Mouse (Mus musculus) hindbrain, embryonic 13.5 days (tissue): ENCODE measurements around the gene Gm20696. TPM values are rescaled to one million over a fixed set of nuclear protein-coding genes. Genes with fewer than 3 reads are reported as not detected.

Experiments used
- ATAC-seq: fragments of 200-750 bp; cut with Nextera tagmentation; 2 replicates; pipeline ENCODE4 v1.8.0; 2017; ENCODE audit warnings: moderate TSS enrichment; ENCODE audit not compliant: low FRiP score
- H3K27ac ChIP-seq: fragments of 300-500 bp; sonication (generic); 2 replicates; pipeline ENCODE4 v1.5.1; 2015; ENCODE audit warnings: inconsistent platforms, mild to moderate bottlenecking, moderate library complexity
- H3K27me3 ChIP-seq: fragments of 300-500 bp; sonication (generic); 2 replicates; pipeline ENCODE4 v1.6.1; 2015; ENCODE audit warnings: mild to moderate bottlenecking, inconsistent platforms
- H3K36me3 ChIP-seq: fragments of 300-500 bp; sonication (generic); 2 replicates; pipeline ENCODE4 v1.6.1; 2015; ENCODE audit warnings: mild to moderate bottlenecking, inconsistent platforms
- H3K4me1 ChIP-seq: fragments of 300-500 bp; sonication (generic); replicated peaks from 2 replicates; pipeline ENCODE4 v1.6.1; 2015; ENCODE audit warnings: inconsistent platforms
- H3K4me2 ChIP-seq: fragments of 300-500 bp; sonication (generic); 2 replicates; pipeline ENCODE4 v1.6.1; 2015; ENCODE audit warnings: inconsistent platforms, mild to moderate bottlenecking, moderate library complexity
- H3K4me3 ChIP-seq: fragments of 300-500 bp; sonication (generic); 2 replicates; pipeline ENCODE4 v1.5.1; 2015; ENCODE audit warnings: mild to moderate bottlenecking, inconsistent platforms
- H3K9ac ChIP-seq: fragments of 300-500 bp; sonication (generic); 2 replicates; pipeline ENCODE4 v1.6.1; 2015; ENCODE audit warnings: mild to moderate bottlenecking, inconsistent platforms
- H3K9me3 ChIP-seq: fragments of 300-500 bp; sonication (generic); 2 replicates; pipeline ENCODE4 v1.6.1; 2016; ENCODE audit warnings: inconsistent platforms
- WGBS: fragments of 180-500 bp; shearing (Covaris S2); methylation state at CpG from one replicate; pipeline ENCODE4 v1.1.7; 2015; 5-methylcytosine and 5-hydroxymethylcytosine counted together
- polyA plus RNA-seq: library from polyadenylated mRNA; unstranded; fragments of >200 nt; fragmentation: Nextera tagmentation; extraction: Ambion mirVana; gene quantifications from 2 replicates; pipeline ENCODE4 v1.2.1, GENCODE M21; 2015

Gene Gm20696
- polyA plus RNA-seq, 1 experiment from 2014 or later = 2.7 TPM

- Histone ChIP-seq H3K9me3 (no peaks in the 10 kb centered on the region), H3K4me1 (no peaks in the 10 kb centered on the region)
- WGBS = 86% methylated on average over 5 of the region's 5 CpGs
Observed at GRCm38 (mm10) chr6:99540146-99540545, 126.5 kb downstream of the Gm20696 start.

GRCm38 (mm10) chr6:99538194-99538941, 128.2 kb downstream of the Gm20696 start:
- no peaks in the 10 kb centered on the region for H3K27me3 ChIP-seq
- no peak for ATAC-seq
- H3K27ac ChIP-seq = no peak overlapping the region
- no peak overlapping the region for H3K4me3 ChIP-seq
- no peak overlapping the region for H3K9ac ChIP-seq
- H3K4me1 ChIP-seq = no peaks in the 10 kb centered on the region
- no peaks in the 10 kb centered on the region for H3K9me3 ChIP-seq
- no peaks in the 10 kb centered on the region for H3K36me3 ChIP-seq
- H3K4me2 ChIP-seq = no peak overlapping the region
- 90% methylated on average over 17 of the region's 17 CpGs for WGBS

More at GRCm38 (mm10) chr6:99540146-99540545, 126.5 kb downstream of the Gm20696 start:
- Histone ChIP-seq H3K4me3 (no peak overlapping the region), H3K27me3 (no peaks in the 10 kb centered on the region), H3K4me2 (no peak overlapping the region), H3K9ac (no peak overlapping the region), H3K27ac (no peak overlapping the region), H3K36me3 (no peaks in the 10 kb centered on the region)
- no peak for ATAC-seq

- H3K4me2 ChIP-seq = no peak overlapping the region
- no peak overlapping the region for H3K4me3 ChIP-seq
- no peak overlapping the region for H3K27ac ChIP-seq
- 63% methylated on average over 5 of the region's 5 CpGs for WGBS
- H3K4me1 ChIP-seq = no peaks in the 10 kb centered on the region
- no peaks in the 10 kb centered on the region for H3K9me3 ChIP-seq
- H3K9ac ChIP-seq = no peak overlapping the region
- 0 out of 2 replicates have a peak, but pooled peaks cover 9% of the 10 kb centered on the region for H3K27me3 ChIP-seq
- no peak for ATAC-seq
- no peaks in the 10 kb centered on the region for H3K36me3 ChIP-seq
Observed at GRCm38 (mm10) chr6:99534211-99534745, 132.3 kb downstream of the Gm20696 start.

- ATAC-seq = no peak
- no peak overlapping the region for H3K27ac ChIP-seq
- WGBS = 95% methylated on average over 4 of the region's 4 CpGs
Observed at GRCm38 (mm10) chr6:99532458-99532857, 134.1 kb downstream of the Gm20696 start.

GRCm38 (mm10) chr6:99528972-99529371, 137.6 kb downstream of the Gm20696 start:
- Histone ChIP-seq H3K27me3 (0 out of 2 replicates have a peak, but pooled peaks cover 9% of the 10 kb centered on the region), H3K36me3 (peaks cover 8% of the 10 kb centered on the region; the same call in 1 of the 2 replicates), H3K9me3 (peaks cover 6% of the 10 kb centered on the region; the same call in 1 of the 2 replicates), H3K4me1 (0 out of 2 replicates have a peak, but pooled peaks cover 5% of the 10 kb centered on the region), H3K9ac (no peak overlapping the region), H3K4me2 (no peak overlapping the region), H3K27ac (no peak overlapping the region), H3K4me3 (no peak overlapping the region)
- 62% methylated on average over 2 of the region's 2 CpGs for WGBS
- no peak for ATAC-seq

More at GRCm38 (mm10) chr6:99532458-99532857, 134.1 kb downstream of the Gm20696 start:
- H3K27me3 ChIP-seq = 0 out of 2 replicates have a peak, but pooled peaks cover 9% of the 10 kb centered on the region
- no peak overlapping the region for H3K4me3 ChIP-seq
- H3K9me3 ChIP-seq = peaks cover under 1% of the 10 kb centered on the region; the same call in 1 of the 2 replicates
- no peak overlapping the region for H3K9ac ChIP-seq
- H3K36me3 ChIP-seq = peaks cover 2% of the 10 kb centered on the region; the same call in 1 of the 2 replicates
- H3K4me2 ChIP-seq = no peak overlapping the region
- no peaks in the 10 kb centered on the region for H3K4me1 ChIP-seq

GRCm38 (mm10) chr6:99527457-99528105, 139.0 kb downstream of the Gm20696 start:
- ATAC-seq = no peak
- WGBS = 95% methylated on average over 6 of the region's 6 CpGs
- Histone ChIP-seq H3K4me1 (0 out of 2 replicates have a peak, but pooled peaks cover 7% of the 10 kb centered on the region), H3K27ac (no peak overlapping the region), H3K27me3 (0 out of 2 replicates have a peak, but pooled peaks cover 8% of the 10 kb centered on the region), H3K4me2 (no peak overlapping the region), H3K9me3 (peaks cover 6% of the 10 kb centered on the region; the same call in 1 of the 2 replicates), H3K4me3 (no peak overlapping the region), H3K9ac (no peak overlapping the region), H3K36me3 (peaks cover 8% of the 10 kb centered on the region; the same call in 1 of the 2 replicates)

- no peak for ATAC-seq
- Histone ChIP-seq H3K4me1 (peaks cover 21% of the 10 kb centered on the region), H3K9ac (no peak overlapping the region), H3K4me3 (no peak overlapping the region), H3K36me3 (peaks cover 8% of the 10 kb centered on the region; the same call in 1 of the 2 replicates), H3K4me2 (no peak overlapping the region), H3K27me3 (no peaks in the 10 kb centered on the region), H3K27ac (no peak overlapping the region), H3K9me3 (peaks cover 6% of the 10 kb centered on the region; the same call in 1 of the 2 replicates)
- WGBS = 47% methylated on average over 8 of the region's 8 CpGs
Observed at GRCm38 (mm10) chr6:99525351-99525750, 141.2 kb downstream of the Gm20696 start.

- Histone ChIP-seq H3K9me3 (peaks cover 6% of the 10 kb centered on the region; the same call in 1 of the 2 replicates), H3K4me3 (peak overlapping the region; percentile 70), H3K9ac (peak overlapping the region; percentile 95), H3K27me3 (no peaks in the 10 kb centered on the region), H3K4me1 (peaks cover 27% of the 10 kb centered on the region), H3K27ac (peak overlapping the region; percentile 100), H3K36me3 (peaks cover 8% of the 10 kb centered on the region; the same call in 1 of the 2 replicates), H3K4me2 (peak overlapping the region; percentile 99)
- no peak for ATAC-seq
- 24% methylated on average over 10 of the region's 10 CpGs for WGBS
Observed at GRCm38 (mm10) chr6:99523679-99524370, 142.8 kb downstream of the Gm20696 start.

GRCm38 (mm10) chr6:99523109-99523632, 143.4 kb downstream of the Gm20696 start:
- H3K9ac ChIP-seq = peak overlapping the region; percentile 95
- peak overlapping the region; percentile 70 for H3K4me3 ChIP-seq
- peak overlapping the region; percentile 100 for H3K27ac ChIP-seq
- peak; percentile 43; the same call in 1 of the 2 replicates for ATAC-seq
- peaks cover 6% of the 10 kb centered on the region; the same call in 1 of the 2 replicates for H3K9me3 ChIP-seq
- peaks cover 27% of the 10 kb centered on the region for H3K4me1 ChIP-seq
- H3K36me3 ChIP-seq = peaks cover 8% of the 10 kb centered on the region; the same call in 1 of the 2 replicates
- H3K27me3 ChIP-seq = no peaks in the 10 kb centered on the region
- peak overlapping the region; percentile 99 for H3K4me2 ChIP-seq
- under 1% methylated on average over 22 of the region's 22 CpGs for WGBS

- peak; percentile 58 for ATAC-seq
- H3K36me3 ChIP-seq = peaks cover 6% of the 10 kb centered on the region; the same call in 1 of the 2 replicates
- WGBS = under 1% methylated on average over 67 of the region's 72 CpGs
- peaks cover 5% of the 10 kb centered on the region; the same call in 1 of the 2 replicates for H3K9me3 ChIP-seq
- H3K4me1 ChIP-seq = peaks cover 30% of the 10 kb centered on the region
- H3K4me3 ChIP-seq = peak within 1 kb of the TSS; percentile 70
- H3K27ac ChIP-seq = peak within 1 kb of the TSS; percentile 100
- no peaks in the 10 kb centered on the region for H3K27me3 ChIP-seq
- H3K4me2 ChIP-seq = peak within 1 kb of the TSS; percentile 99
- peak within 1 kb of the TSS; percentile 95 for H3K9ac ChIP-seq
Observed at GRCm38 (mm10) chr6:99522359-99523108, 144.1 kb downstream of the Gm20696 start, which contains the start of gene Foxp1. Foxp1 (minus strand) TSS chr6:99522721.
